Mouse (Mus musculus) cerebellum, postnatal 14 days (tissue): ENCODE data around the gene Tln2.

Source experiments
- DNase-seq, 2 experiments: peaks; one replicate each; pipeline ENCODE4 v3.0.0; 2021; ENCODE audit warnings: mixed read lengths in 2 of 2

Gene Tln2

GRCm38 (mm10) chr9:67545794-67546193, 13.7 kb downstream of the Tln2 start:
- no peak for DNase-seq

GRCm38 (mm10) chr9:67544783-67545182, 14.7 kb downstream of the Tln2 start:
- DNase-seq, result no peak

GRCm38 (mm10) chr9:67541948-67542347, 17.6 kb downstream of the Tln2 start:
- DNase-seq, result no peak

GRCm38 (mm10) chr9:67539776-67540706, 19.5 kb downstream of the Tln2 start:
- DNase-seq, result no peak

- DNase-seq, result peak; percentile 17 to 19
Measured at GRCm38 (mm10) chr9:67534420-67534819, 25.1 kb downstream of the Tln2 start.

- no peak for DNase-seq
Measured at GRCm38 (mm10) chr9:67533260-67533659, 26.2 kb downstream of the Tln2 start.

GRCm38 (mm10) chr9:67532631-67533030, 26.9 kb downstream of the Tln2 start:
- DNase-seq, result peak in 1 of 2 experiments; percentile 11

- no peak for DNase-seq
Measured at GRCm38 (mm10) chr9:67529600-67529999, 29.9 kb downstream of the Tln2 start.

GRCm38 (mm10) chr9:67527726-67528125, 31.8 kb downstream of the Tln2 start:
- peak; percentile 14 to 16 for DNase-seq

GRCm38 (mm10) chr9:67521736-67522135, 37.8 kb downstream of the Tln2 start:
- DNase-seq, result peak in 1 of 2 experiments; percentile 32

GRCm38 (mm10) chr9:67509510-67509909, 50.0 kb downstream of the Tln2 start:
- DNase-seq, result no peak

GRCm38 (mm10) chr9:67504669-67505260, 54.7 kb downstream of the Tln2 start:
- DNase-seq, result peak; percentile 44 to 48

- DNase-seq, result no peak
Measured at GRCm38 (mm10) chr9:67501801-67502200, 57.7 kb downstream of the Tln2 start.

GRCm38 (mm10) chr9:67496368-67496767, 63.1 kb downstream of the Tln2 start:
- no peak for DNase-seq

- no peak for DNase-seq
Measured at GRCm38 (mm10) chr9:67495350-67495749, 64.2 kb downstream of the Tln2 start.

GRCm38 (mm10) chr9:67493876-67494552, 65.5 kb downstream of the Tln2 start:
- no peak for DNase-seq

GRCm38 (mm10) chr9:67489370-67489769, 70.1 kb downstream of the Tln2 start:
- DNase-seq, result no peak

GRCm38 (mm10) chr9:67486621-67487020, 72.9 kb downstream of the Tln2 start:
- DNase-seq, result no peak

GRCm38 (mm10) chr9:67485169-67486072, 74.1 kb downstream of the Tln2 start:
- DNase-seq, result no peak

- no peak for DNase-seq
Measured at GRCm38 (mm10) chr9:67482277-67482676, 77.2 kb downstream of the Tln2 start.

- DNase-seq, result no peak
Measured at GRCm38 (mm10) chr9:67481851-67482250, 77.7 kb downstream of the Tln2 start.

GRCm38 (mm10) chr9:67477445-67477844, 82.1 kb downstream of the Tln2 start:
- DNase-seq, result no peak
